17 mouse cellular contexts compared by ENCODE assay signal in genomic region chr5:14750882-14751281, GRCm38 (mm10).
DNase-seq lines count a peak whose midpoint lies in the region; ATAC-seq lines count a peak whose summit lies in the region.
"Had no signal": no experiment of that assay in that cellular context is flagged by ENCODE, and none has a peak within 500 bp of the region (broad histone marks: within the 10 kb centered on the region; RNA-seq: fewer than 3 reads in every experiment).

No protein-coding gene starts in this region.

- no peaks in the 10 kb centered on the region for H3K4me1 ChIP-seq in forebrain, embryonic 16.5 days (replicated peaks; ENCODE audit: control insufficient read depth, insufficient read depth, low read length)
- H3K4me1 ChIP-seq in forebrain, embryonic 10.5 days: no peaks in the 10 kb centered on the region
- no peaks in the 10 kb centered on the region for H3K4me1 ChIP-seq in kidney, embryonic 16.5 days (ENCODE audit: insufficient read depth, low read length)
- H3K4me1 ChIP-seq: hindbrain, embryonic 10.5 days; neural tube, embryonic 13.5 days had no signal

- H3K4me3 ChIP-seq in forebrain, embryonic 16.5 days (replicated peaks; ENCODE audit: low read length): no peak overlapping the region
- no peak overlapping the region for H3K4me3 ChIP-seq in forebrain, embryonic 10.5 days
- no peak overlapping the region for H3K4me3 ChIP-seq in kidney, embryonic 16.5 days (ENCODE audit: low read length)
- H3K4me3 ChIP-seq: heart, adult 2 months; hindbrain, embryonic 10.5 days; neural tube, embryonic 13.5 days had no signal

- H3K36me3 ChIP-seq in forebrain, embryonic 16.5 days (ENCODE audit: control insufficient read depth, insufficient read depth): no peaks in the 10 kb centered on the region
- H3K36me3 ChIP-seq in forebrain, embryonic 10.5 days (replicated peaks): no peaks in the 10 kb centered on the region
- no peaks in the 10 kb centered on the region for H3K36me3 ChIP-seq in kidney, embryonic 16.5 days (ENCODE audit: insufficient read depth, low read length)
- H3K36me3 ChIP-seq: hindbrain, embryonic 10.5 days; neural tube, embryonic 13.5 days had no signal

- H3K9ac ChIP-seq in forebrain, embryonic 16.5 days (replicated peaks; ENCODE audit: low read depth, low read length): no peak overlapping the region
- H3K9ac ChIP-seq in kidney, embryonic 16.5 days (replicated peaks; ENCODE audit: low read length): no peak overlapping the region
- H3K9ac ChIP-seq: neural tube, embryonic 13.5 days had no signal

- H3K4me2 ChIP-seq in forebrain, embryonic 16.5 days (ENCODE audit: low read length): no peak overlapping the region
- H3K4me2 ChIP-seq in kidney, embryonic 16.5 days (replicated peaks; ENCODE audit: low read depth, low read length): no peak overlapping the region
- H3K4me2 ChIP-seq: neural tube, embryonic 13.5 days had no signal

- no peak for DNase-seq in forebrain, embryonic 10.5 days (ENCODE audit: extremely low spot score, low spot score)
- DNase-seq in 3T3-L1 (ENCODE audit: low read depth, low spot score) (peak; percentile 46), MN1 (ENCODE audit: low spot score) (no peak)
- peak; percentile 95 for DNase-seq in cerebellum, postnatal 10 days
- DNase-seq in thymus, postnatal 4 days: no peak
- DNase-seq: adrenal gland, postnatal 36 days; heart, adult 2 months; kidney, postnatal 14 days; layer of hippocampus, adult 9-11 months; lung, adult 18-20 months; thymus, postnatal 25 days had no signal

- peak; percentile 38; the same call in 1 of the 2 replicates for ATAC-seq in forebrain, embryonic 16.5 days
- peak; percentile 99 for ATAC-seq in cerebellum, adult (ENCODE audit: insufficient number of reproducible peaks, low FRiP score, low TSS enrichment)
- ATAC-seq in kidney, embryonic 16.5 days (ENCODE audit: low FRiP score, low TSS enrichment): no peak
- ATAC-seq: intestine, postnatal 0 days had no signal

- H3K27ac ChIP-seq in forebrain, embryonic 16.5 days (ENCODE audit: low read length): no peak overlapping the region
- H3K27ac ChIP-seq in forebrain, embryonic 10.5 days: no peak overlapping the region
- no peak overlapping the region for H3K27ac ChIP-seq in kidney, embryonic 16.5 days (ENCODE audit: low read length)
- H3K27ac ChIP-seq: heart, adult 2 months; hindbrain, embryonic 10.5 days; neural tube, embryonic 13.5 days had no signal

- no peaks in the 10 kb centered on the region for H3K9me3 ChIP-seq in forebrain, embryonic 16.5 days (ENCODE audit: control insufficient read depth, low read length)
- no peaks in the 10 kb centered on the region for H3K9me3 ChIP-seq in forebrain, embryonic 10.5 days
- H3K9me3 ChIP-seq in kidney, embryonic 16.5 days (ENCODE audit: low read length): no peaks in the 10 kb centered on the region
- H3K9me3 ChIP-seq: hindbrain, embryonic 10.5 days; neural tube, embryonic 13.5 days had no signal

- no peaks in the 10 kb centered on the region for H3K27me3 ChIP-seq in forebrain, embryonic 16.5 days (replicated peaks; ENCODE audit: control insufficient read depth, insufficient read depth, low read length)
- no peaks in the 10 kb centered on the region for H3K27me3 ChIP-seq in forebrain, embryonic 10.5 days (ENCODE audit: poor library complexity, severe bottlenecking)
- no peaks in the 10 kb centered on the region for H3K27me3 ChIP-seq in kidney, embryonic 16.5 days (ENCODE audit: insufficient read depth, low read length)
- H3K27me3 ChIP-seq: neural tube, embryonic 13.5 days had no signal

Comparison
In these comparisons a context has a peak if more than half of its experiments do, and no peak if none do; other contexts are left out.
1. DNase-seq: peak in 3T3-L1 (single experiment) and cerebellum, postnatal 10 days (2 of 2); none in forebrain, embryonic 10.5 days (single experiment), MN1 (single experiment) and thymus, postnatal 4 days (single experiment).